Mouse (Mus musculus): ENCODE measurements at regions not wholly inside any gene's neighbourhood (a gene's known extent, or its start where the extent isn't known, plus 50 kb on each side); places are given as distances from the start of the nearest gene placed in this dataset.

DNA sequence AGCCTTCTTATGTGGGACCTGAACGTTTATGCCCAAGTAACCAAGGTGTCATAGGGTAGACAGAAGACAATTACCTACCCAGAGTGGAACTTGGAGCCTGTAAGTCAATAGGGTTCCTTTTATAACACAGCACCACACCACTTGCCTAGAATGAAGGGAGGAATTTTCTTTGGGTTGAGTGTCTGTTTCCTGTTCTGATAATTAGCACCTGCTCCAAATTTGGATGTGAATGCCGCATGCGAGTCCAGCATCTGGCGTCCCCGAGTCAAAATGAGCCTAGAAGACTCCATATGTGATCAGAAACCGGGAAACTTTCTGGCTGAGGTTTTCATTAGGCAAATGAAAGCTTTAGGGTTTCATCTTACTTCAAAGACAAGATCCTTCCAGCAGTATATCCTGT, 653.7 kb downstream of the Adgrl2 start:
- no peak for TF ChIP-seq CTCF (IDR thresholded peaks at IDR 0.05; ENCODE audit: low read depth)
- no peak for TF ChIP-seq EP300 (IDR thresholded peaks at IDR 0.05; ENCODE audit: low read depth)

All from heart, postnatal 0 days (tissue).